Mouse (Mus musculus) cerebellum, adult 11-12 months (tissue): ENCODE results near the gene Slc9a3r2.
"Not testable (repeated sequence)": the region's sequence is repeated elsewhere in the genome, so short reads cannot be mapped to it uniquely, and the experiment has no call there.

ENCODE experiments used
- DNase-seq: peaks from one replicate; pipeline ENCODE4 v3.0.0; 2022

Slc9a3r2 gene

DNA sequence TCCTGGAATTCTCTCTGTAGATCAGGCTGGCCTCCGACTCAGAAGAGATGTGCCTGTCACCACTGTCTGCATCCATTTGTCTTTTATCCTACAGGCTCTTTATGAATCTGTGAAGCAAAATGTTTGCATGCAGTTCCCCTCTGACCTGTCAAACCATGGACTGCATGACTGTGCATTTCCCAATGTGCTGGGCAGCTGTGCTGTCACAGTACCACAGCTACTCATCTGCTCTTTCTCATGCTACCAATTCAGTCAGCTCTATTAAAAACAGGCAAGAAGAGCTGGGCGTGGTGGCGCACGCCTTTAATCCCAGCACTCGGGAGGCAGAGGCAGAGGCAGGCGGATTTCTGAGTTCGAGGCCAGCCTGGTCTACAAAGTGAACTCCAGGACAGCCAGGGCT lies 16.9 kb upstream of the Slc9a3r2 start:
- DNase-seq, result not testable (repeated sequence)

DNA sequence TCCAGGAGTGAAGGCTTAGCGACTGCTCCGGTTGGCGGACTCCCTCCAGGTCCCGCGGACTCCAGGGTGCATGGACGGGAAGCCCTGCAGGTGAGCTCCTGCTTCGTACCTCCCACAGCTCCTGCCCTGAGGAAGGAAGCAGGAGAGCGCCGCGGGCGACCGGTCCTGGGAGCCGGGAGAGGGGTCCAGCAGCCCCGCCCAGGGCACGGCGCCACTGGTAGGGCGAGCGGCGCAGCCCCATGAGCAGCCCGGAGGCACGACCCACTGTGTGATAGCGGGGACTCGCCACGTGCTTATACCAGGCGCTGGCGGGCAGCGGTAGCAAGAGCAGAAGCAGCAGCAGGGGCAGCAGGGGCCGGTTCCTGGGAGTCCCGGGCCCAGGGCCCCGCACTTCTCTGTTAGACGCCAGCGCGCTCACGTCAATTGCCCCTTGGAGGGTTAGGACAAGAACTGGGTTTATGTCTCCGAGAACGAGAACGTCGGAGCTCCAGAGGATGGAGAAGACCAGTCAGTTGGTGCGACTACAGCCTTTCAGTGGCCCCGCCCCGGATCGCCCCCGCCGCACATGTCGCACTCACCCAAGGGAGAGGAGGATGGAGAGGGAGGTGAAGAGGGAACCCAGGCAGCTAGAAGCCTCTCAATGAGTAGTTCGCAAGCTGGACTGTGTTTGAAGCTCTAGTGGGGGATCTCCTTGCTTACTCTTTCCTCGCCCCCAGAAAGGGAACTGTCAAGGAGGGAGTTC lies 8.1 kb upstream of the Slc9a3r2 start, which contains the start of gene Npw:
TSS of gene Npw (minus strand) at position 441 of the 742 bp plus-strand sequence.
- DNase-seq, result no peak

DNA sequence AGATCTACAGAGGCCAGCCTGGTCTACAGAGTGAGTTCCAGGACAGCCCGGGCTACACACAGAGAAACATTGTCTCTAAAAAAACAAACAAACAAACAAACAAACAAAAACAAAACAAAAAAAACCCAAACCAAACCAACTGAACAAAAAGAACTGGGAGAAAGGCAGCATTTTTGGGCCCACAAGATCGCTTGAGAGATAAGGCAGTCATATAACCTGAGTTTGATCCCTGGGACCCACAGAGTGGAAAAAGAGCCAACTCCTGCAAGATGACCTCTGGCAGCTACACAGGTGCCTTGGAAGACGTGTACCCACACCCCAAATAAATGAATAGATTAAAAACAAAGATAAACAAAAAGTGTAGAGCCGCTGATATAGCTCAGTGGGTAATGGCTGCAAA lies 4.8 kb upstream of the Slc9a3r2 start:
- no peak for DNase-seq

DNA sequence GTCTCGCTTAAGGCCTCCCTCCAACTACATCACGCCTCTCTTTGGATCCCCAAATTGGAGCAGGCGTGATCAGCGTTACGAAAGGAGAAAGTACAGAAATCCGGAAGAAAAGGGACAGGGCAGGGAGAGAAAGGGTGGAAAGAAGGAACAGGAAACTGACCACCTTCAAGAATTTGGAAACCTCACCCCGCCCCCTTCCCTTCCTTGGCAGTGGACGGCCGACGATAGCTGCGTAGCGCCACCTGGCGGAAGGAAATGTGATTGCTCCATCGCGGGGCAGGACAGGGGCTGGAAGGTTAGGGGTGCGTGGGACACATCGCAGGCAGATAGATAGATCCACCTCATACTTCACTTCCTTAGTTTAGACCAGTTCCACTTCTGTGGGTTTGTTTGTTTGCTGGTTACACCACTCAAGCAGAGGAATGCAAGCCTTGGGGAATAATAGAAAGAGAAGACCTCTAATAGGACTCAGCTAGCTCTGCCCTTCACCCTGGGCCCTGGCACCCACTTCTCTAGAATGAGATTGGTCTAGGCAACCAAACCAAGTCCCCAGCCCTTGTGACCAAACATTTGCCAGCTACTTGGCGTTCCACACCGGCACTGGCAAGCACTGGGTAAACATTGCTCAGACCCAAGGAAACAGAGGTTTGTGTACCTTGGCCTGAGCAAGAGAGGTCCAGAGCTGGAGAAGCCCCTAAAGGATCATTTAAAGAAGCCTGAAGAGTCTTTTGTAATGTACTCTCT lies 4.0 kb upstream of the Slc9a3r2 start:
- DNase-seq, result peak; percentile 60

DNA sequence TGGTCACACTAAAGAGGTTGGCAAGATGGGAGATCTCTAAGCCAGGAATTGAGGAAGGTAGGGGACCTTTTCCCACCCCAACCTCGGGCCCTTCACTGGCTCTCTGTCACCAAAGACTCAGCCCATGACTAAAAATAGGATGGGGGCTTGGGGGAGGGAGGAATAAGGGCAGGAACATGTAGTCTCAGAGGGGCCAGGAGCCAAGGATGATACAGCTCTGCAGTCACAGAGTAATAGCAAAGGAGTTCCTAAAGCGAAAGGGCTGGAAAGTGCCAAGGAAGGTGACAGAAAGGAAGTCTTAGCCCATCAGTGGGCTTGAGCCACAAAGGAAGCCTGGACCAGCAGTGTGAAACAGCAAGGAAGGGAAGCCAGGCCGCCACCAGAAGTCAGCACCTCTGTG lies 1.7 kb upstream of the Slc9a3r2 start:
- DNase-seq, result no peak

DNA sequence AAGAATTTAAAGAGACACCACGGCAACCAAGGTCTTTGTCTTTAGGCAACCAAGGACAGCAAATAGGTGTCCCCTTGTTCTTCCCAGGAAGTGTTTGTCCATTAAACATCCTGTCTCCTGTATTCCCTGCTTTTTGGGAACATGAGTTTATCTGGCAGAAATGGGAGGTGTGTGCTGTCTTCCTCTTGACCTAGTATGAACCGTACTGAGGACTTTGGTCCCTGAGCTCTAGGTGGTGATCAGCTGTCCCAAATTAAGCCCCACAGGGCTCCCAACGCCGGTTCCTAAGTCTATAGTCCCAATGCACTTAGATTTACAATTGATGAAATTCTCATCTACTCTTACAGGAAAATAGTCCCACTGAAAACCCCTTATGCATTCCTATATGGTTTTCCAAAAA lies 639 bp upstream of the Slc9a3r2 start:
- no peak for DNase-seq

DNA sequence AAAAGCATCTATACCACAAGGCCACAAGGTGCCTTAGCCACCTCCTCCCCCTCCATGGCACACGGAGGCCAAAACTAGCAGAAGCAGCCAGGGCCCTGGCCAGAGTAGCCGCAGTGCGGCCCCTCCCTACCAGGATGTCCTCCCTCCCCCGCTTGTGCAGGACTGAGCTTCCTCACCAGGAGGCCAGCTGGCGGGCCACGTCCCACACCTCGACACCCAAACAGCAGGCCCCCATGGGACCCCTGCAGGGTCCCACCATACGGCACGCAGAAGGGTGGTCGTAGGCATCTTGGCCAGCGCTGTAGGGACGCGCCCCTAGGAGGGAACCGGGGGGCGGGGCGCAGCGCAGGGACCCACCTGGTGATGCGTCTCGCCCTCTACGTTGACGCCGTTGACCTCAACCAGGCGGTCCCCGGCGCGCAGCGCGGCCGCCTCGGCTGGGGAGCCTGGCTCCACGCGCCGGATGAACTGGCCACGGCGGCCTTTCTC lies 502 bp downstream of the Slc9a3r2 start:
- DNase-seq, result peak; percentile 85

DNA sequence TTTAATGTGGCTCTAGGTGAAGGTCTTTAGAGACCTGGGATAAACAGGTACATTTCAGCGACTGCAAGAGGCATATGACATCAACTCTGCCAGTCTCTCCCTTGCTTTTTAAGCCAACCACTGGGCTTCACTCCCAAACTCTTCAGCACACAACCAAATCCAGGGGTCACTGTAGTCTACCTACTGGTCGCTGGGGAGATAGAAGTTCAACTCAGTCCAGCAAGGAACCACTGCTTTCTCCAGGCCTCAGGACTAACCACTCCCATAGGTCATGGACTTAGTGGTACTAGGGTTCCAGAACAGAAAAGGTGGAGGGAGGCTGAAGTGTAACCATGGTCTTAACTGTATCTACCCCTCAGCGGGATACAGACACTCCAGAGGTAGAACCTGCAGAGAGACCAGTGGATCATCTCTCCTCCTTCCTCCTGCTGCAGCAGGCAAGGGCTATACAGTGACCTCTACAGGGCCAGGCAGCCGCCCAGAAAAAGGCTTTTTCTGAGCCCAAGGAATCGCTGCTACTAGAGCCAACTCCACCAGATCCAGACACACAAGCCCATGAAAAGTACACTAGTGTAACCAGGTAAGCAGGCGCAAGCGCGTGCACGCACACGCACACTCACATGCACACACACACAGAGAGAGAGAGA lies 1.3 kb downstream of the Slc9a3r2 start:
- DNase-seq, result peak; percentile 68

DNA sequence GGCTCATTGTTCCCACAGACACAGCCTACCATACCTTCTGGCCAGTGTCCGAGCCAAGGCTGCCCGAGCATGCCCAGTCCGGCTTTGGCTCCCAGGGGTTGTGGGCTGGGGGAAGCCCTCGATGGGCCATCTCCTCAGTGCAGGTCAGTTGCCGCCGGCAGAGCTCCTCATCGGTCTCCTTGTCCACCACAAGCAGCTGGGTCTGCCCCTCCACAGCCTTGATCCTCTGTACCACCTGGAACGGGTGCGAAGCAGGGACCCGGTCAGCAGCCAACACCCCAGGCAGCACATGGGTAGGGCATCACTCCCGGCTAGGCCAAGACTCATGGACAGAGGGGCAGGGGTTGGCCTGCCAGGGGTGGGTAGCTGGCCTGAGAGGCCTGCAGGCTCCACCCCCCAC lies 2.6 kb downstream of the Slc9a3r2 start:
- DNase-seq, result peak; percentile 57

DNA sequence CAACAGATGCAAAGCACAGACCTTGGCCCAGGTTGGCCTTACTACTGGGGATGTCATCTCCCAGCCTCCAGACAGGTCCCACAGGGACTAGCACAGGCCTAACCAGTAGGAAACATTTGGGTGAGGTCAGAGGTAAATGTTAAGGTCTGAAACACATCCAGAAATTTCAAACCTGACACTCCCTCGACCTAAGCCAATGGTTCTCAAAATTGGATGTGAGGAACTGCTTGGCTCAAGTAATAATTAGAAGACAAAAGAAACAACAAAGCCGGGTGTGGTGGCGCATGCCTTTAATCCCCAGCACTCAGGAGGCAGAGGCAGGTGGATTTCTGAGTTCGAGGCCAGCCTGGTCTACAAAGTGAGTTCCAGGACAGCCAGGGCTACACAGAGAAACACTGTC lies 3.7 kb downstream of the Slc9a3r2 start:
- no peak for DNase-seq

DNA sequence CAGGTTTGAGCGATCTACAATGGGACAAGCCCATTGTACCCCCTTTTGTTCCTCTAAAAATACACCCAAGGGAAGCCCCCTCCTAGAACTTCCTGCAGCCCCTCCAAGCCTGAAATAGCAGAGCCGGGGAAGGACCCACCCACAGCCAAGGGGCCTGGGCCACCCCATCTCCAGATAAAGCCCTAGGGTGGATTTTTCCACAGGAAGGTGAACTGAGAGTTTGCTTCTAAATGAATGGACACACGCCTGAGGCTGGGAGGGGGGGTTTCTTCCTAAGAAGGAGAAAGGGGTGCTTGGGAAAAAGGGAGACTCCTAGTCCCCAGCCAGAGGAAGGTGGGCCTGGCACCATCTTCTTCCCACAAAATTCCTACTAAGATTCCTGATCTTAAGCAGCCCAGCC lies 4.2 kb downstream of the Slc9a3r2 start:
- DNase-seq, result no peak

DNA sequence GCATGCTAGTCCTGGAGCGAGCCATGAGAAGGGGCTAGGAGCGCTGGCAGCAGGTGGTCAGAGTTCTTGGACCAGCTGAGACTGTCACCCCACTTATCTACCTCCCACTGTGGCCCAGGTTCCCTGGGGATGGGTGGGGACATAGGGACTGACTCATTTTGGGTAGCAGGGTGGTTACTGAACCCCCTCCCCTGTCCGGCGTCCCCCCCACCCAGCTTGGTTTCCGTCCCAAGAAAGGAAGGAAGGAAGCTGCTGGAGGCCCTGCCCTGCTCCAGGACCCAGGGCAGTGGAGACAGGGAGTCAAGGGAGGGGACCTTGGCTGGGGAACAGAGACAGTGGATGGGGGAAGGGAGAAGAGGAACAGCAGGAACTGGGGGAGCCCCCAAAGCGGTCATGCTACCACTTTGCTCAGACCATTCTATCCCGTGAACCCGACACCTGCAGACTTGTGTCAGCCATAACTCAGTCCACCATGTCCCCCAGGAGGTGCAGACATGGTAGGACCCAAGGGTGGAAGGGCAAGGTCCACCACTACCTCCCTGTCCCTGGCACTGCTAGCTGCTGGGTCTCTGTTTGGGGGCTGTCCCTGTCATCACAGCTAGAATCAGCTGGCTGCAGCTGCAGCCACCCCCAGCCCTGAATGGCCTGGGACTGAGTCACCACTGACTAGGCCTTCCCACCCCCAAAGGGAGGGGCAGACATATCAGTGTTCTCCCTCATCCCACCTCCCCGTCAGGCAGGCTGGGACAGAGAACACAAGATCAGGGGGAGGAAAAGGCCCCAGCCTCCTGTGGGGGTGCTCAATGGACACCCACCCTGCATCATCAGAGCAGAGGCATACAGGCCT lies 5.0 kb downstream of the Slc9a3r2 start:
- peak; percentile 44 for DNase-seq

DNA sequence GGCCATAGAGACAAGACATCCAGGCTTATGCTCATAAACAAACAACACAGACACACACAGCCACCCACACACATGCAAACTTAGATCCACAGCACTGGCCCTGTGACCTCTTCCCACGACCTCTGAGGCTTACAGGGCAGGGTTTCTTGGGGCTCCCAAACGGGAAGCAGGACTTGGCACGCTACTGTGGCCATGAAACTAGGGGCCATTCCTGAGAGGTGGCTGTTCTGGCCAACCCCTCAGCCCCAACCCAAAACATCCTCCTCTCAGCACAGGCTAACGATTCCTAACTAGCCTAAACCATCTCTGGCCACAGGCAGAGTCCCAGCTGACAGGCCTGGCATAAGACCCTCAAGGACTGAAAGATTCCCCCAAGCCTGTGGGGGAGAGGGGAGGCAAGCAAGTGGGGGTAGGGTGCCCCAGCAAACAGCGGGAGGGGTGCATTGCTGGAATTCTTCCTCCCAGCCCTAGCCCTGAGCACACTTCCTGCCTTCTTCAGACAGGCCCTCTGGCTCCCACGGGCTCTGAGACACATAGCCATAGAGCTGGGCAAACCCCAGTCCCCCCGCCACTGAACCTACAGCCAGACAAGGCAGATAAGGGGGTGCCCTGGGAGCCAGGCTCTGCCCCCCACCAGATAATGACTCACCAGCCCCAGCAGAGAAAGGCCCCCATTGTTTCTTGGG lies 6.0 kb downstream of the Slc9a3r2 start:
- peak; percentile 28 for DNase-seq

DNA sequence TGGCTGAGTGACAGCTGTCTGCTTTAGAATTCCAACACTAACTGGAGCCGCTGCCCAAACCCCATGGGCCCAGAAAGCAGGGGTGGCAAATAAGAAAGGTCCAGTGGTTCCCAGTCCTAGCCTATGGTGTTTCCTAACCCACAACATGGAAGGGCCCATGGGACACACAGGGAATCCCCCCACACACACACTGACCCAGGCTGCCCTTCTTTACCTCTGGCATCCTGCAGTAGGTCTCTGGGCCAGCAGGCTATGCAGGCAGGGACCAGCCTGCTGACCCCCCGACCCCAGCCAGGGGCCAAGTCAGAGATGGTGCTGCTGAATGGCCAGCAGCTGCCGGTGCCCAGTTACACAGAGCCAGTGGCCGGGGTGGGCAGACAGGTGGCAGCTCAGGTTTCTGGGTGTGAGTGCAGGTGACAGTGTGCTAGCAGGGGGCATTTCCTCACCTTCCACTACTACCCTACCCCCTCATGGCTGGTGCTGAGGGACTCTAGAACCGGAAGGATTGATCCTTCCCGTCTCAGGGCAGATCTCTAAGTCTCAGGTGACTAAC lies 7.3 kb downstream of the Slc9a3r2 start:
- DNase-seq, result no peak

DNA sequence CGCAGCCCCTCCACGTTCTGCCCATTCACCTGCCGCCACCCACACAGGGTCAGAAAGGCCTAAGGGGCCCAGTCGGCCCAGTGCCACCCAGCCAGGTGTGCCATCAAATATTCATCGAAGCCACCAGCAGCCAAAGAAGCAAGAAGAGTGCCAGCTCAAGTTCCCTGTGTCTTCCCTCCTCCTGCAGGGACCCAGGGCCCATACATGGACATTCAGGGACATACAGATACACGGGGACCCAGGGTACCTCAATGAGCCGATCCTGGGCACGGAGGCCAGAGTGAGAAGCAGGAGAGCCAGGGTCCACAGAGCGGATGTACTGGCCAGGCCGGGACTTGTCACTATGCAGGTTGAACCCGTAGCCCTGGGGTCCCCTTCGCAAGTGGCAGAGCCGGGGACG lies 8.2 kb downstream of the Slc9a3r2 start:
- no peak for DNase-seq

DNA sequence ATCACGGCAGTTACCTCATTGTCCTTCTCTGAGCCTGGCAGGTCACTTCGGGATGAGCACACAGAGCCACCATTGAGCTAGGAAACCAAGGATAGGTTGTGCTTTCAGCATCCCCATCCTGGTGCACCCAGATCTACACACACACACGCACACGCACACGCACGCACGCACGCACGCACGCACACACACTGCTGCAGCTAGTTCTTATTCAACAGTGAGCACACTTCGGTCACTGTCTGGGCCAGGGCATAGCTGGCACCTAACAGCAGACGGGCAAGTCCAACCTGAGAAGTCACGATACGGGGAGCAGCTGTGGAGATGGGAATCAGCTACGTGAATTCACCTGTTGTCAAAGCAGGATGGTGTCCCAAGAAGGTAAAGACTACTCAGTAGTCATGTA lies 9.5 kb downstream of the Slc9a3r2 start:
- DNase-seq, result no peak

DNA sequence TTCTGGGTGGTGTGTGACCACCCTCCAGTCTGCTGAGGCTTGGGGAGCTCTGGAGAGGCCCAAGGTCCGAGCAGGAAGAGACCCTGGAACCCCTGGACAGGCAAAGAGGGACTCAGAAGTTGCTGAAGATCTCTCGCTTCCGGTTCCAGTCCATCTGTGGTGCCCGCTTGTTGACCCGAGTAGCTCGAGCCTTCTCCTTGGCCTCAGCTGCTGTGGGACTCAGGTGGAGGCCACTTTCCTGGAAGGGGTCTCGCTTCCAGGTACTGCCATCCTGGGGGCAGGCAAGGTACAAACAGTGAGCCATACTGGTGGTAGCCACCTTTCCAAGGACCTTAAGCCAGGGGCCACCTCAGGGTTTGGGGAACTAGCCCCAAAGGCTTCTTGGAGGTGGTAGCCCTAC lies 10.0 kb downstream of the Slc9a3r2 start:
- DNase-seq, result no peak

DNA sequence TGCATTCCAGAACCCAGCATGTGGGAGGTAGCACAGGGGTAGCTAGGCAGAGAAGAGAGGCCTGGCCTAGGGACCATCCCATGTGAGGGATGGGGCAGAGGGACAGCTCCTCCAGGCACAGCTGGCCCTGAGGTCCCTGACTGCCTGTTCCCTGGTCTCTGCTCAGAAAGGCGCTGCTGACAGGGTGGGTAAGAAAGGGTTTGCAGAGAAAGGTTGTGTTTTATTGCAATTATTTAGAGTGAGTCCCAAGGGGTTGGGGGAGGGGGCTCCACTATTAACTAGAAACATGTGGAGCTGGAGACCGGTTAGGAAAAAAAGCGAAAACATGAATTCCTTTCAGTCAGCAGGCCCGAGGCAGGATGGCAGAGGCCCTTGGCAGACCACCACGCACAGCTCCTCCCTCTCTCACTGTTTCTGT lies 10.5 kb downstream of the Slc9a3r2 start:
- DNase-seq, result no peak

DNA sequence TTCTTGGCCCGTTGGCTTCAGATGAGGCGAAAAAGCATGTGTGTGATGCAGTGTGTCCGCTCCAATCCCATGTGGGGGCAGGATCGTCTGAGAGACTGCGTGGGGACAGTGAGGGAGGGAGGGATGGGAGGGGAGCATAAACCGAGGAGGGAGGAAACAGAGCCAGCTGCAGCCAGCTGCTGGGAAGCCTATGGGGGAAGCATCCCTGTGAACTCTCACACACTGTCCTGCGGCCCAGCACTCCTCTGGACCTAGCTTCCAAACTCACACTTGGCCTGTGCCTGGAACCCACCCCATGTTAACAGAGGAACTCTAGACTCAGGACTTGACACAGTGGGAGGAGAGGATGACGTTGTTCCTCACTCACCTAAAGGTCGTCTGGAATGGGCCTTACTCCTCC lies 11.3 kb downstream of the Slc9a3r2 start:
- no peak for DNase-seq

DNA sequence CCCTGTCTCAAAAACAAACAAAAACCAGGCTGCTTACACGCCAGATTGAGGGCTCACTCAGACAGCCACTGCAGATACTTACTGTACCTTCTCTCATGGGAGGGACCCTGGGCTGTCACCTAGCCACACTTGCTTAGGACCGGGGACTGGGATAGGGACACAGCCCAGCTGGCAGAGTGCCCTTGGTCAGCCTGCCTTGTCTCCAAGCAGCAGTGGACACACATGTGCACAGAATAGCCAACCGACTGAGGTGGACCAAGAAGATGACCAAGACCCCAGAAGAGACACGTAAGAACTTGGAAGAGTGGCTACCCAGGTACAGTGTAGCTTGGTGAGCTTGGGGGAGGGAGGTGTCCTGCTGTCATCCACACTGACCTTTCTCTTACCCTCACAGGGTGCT lies 11.9 kb downstream of the Slc9a3r2 start:
- DNase-seq, result no peak

DNA sequence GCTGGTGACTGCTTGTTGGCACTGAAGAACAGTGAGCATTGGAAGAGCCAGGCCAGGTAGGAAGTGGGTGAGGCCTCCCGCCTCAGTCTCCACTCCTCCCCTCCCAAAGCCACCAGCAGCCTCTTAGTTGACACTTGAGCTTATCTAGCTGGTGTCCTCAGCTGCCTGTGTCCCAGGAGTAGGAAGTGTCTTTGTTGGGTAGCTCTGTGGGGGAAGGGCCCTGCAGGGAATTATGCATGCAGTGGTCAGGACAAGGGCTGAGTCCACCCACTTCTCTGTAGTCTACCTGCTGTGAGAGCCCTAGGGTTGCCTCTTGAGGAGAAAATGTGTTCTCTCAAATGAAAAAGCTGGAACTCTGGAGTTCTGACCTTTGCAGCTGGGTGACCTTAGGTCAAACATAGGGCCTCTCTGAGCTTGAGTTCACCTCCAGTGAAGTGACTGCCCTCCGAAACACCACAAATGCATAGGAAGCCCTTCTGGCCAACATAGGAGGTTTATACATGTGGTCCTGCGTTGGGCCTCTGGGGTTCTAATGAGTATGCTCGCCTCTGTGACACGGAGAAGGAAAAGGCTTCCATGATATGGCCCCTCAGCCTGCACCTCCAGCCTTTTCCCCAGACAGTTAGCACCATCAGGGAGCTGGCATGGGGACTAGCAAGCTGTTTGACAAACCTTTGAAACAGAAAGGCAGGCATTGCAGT lies 13.2 kb downstream of the Slc9a3r2 start:
- no peak for DNase-seq
